Mouse (Mus musculus): Measurements from ENCODE around the gene Fancg. TPM values are rescaled to one million over a fixed set of nuclear protein-coding genes. Genes with fewer than 3 reads are reported as not detected.
A peak's percentile ranks its signal among the peaks of the same experiment; 100 is the strongest.

Fancg gene
- polyA plus RNA-seq, 1 experiment from 2014 or later: 5.5 TPM

DNA sequence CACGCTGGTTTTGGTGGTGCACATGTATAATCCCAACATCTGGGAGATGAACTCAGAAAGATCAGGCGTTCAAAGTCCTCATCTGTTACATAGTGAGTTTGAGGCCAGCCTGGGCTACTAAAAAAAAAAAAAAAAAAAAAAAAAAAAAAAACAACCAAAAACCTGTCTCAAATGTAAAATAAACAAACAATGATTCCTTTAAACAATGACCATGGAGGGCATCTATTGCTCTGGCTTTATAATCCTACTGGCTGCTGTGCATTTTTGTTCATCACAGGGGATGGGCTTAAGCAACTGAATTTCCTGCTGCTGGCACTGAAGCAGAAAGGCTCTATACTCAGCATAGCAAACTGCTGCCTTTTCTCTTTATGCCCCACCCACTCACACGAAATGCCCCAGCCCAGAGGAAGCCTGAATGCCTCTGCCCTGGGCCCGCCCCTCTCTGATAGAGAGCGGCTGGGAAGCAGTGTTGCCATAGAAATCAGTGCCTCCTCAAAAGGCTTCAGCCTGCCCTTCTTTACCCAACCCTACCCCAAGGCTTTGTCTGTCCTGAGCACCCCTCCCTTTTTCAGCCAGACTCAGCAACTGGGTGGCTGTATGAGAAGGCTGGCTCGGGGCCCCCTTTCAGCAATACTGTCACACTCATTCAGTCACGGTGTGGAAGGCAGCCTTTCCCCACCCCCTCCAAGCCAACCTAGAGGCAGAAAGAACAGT is 33.5 kb upstream of the Fancg start:
- Histone ChIP-seq H3K9ac (replicated peaks) (no peak overlapping the region), H3K27me3 (ENCODE audit: insufficient read depth, low read length) (no peaks in the 10 kb centered on the region), H3K4me3 (ENCODE audit: low read depth, low read length) (peak overlapping the region; percentile 13; the same call in 1 of the 2 replicates), H3K4me1 (ENCODE audit: insufficient read depth) (peaks cover 41% of the 10 kb centered on the region), H3K4me2 (ENCODE audit: low read depth, low read length) (peak overlapping the region; percentile 84), H3K27ac (ENCODE audit: low read depth) (peak overlapping the region; percentile 86), H3K36me3 (replicated peaks; ENCODE audit: insufficient read depth, low read length) (no peaks in the 10 kb centered on the region), H3K9me3 (ENCODE audit: low read length) (no peaks in the 10 kb centered on the region)
- no peak for ATAC-seq
- peak; percentile 70 for DNase-seq
- TF ChIP-seq EP300 (IDR thresholded peaks at IDR 0.05; ENCODE audit: low read depth) (no peak), CTCF (IDR thresholded peaks at IDR 0.05; ENCODE audit: low read depth) (no peak)
- WGBS (ENCODE audit: insufficient replicate concordance): 19% methylated on average over 7 of the region's 7 CpGs

DNA sequence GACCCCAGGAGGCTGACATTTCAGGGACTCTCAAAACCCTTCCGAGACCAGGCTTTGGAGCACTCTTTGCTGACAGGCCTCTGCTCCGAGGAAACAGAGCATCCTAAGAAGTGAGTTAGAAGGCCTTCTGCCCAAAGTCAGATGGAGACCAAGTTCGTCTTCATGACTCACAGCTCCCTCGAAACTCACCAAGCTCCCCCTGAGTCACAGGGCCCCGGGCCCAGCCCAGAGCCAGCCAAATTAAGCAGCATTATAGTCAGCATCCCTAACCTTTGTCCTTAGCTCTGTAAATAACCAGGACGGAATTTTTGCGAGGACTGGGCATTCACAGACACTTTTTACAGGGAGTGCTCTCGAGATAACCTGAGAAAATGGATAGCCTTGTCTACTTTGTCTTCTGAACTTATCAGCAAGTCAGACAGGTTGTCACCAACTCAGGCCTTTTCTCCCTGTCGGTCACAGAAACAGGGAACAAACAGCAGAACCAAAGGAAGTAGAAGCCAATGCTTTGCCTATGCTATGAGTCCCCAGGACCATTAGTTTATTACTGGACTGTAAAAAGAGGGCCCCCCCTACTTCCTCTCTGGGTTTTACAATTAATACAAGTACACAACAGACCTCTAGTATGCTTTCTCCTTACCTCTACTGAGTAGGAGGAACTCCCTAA is 30.7 kb upstream of the Fancg start:
- no peak for DNase-seq
- Histone ChIP-seq H3K4me3 (ENCODE audit: low read depth, low read length) (no peak overlapping the region), H3K4me1 (ENCODE audit: insufficient read depth) (peaks cover 55% of the 10 kb centered on the region)

DNA sequence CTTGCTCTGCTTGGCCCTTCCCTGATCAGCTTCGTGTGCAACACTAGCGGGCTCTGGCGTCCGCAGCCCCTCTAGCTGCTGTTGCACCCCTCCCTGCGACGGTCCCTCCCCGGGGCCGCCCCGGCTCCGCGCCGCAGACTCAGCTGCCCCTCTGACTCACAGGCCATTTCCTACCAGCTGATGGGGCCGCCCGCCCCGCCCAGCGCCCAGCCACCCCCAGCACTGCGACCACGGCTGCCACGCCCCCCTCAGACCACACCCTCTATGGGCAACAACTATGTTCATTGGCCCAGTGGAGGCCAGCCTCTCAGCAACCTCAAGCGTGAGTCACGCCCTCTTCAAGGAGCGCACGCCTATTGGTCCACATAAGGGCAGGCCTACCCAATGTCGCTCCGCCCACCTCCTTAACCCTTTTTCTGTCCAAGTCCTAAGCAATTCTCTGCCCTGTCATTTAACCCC is 29.8 kb upstream of the Fancg start:
- DNase-seq: peak; percentile 97
- peaks cover 15% of the 10 kb centered on the region for H3K36me3 ChIP-seq (replicated peaks; ENCODE audit: insufficient read depth, low read length)
- no peaks in the 10 kb centered on the region for H3K9me3 ChIP-seq (ENCODE audit: low read length)
- under 1% methylated on average over 19 of the region's 25 CpGs for WGBS (ENCODE audit: insufficient replicate concordance)
- H3K4me2 ChIP-seq (ENCODE audit: low read depth, low read length): peak overlapping the region; percentile 84
- peak overlapping the region; percentile 83 for H3K9ac ChIP-seq (replicated peaks)
- TF ChIP-seq EP300 (IDR thresholded peaks at IDR 0.05; ENCODE audit: low read depth): no peak; the same call in 1 of the 2 replicates
- TF ChIP-seq CTCF (IDR thresholded peaks at IDR 0.05; ENCODE audit: low read depth): peak; percentile 22; the same call in 1 of the 2 replicates
- no peaks in the 10 kb centered on the region for H3K27me3 ChIP-seq (ENCODE audit: insufficient read depth, low read length)
- H3K27ac ChIP-seq (ENCODE audit: low read depth): peak overlapping the region; percentile 87
- ATAC-seq: peak; percentile 96
- peak overlapping the region; percentile 68 for H3K4me3 ChIP-seq (ENCODE audit: low read depth, low read length)
- H3K4me1 ChIP-seq (ENCODE audit: insufficient read depth): peaks cover 54% of the 10 kb centered on the region

More for the DNA sequence above, 30.7 kb upstream of the Fancg start:
- Histone ChIP-seq H3K9ac (replicated peaks) (no peak overlapping the region), H3K36me3 (replicated peaks; ENCODE audit: insufficient read depth, low read length) (peaks cover 9% of the 10 kb centered on the region), H3K27me3 (ENCODE audit: insufficient read depth, low read length) (no peaks in the 10 kb centered on the region), H3K9me3 (ENCODE audit: low read length) (no peaks in the 10 kb centered on the region), H3K4me2 (ENCODE audit: low read depth, low read length) (no peak overlapping the region), H3K27ac (ENCODE audit: low read depth) (peak overlapping the region; percentile 1; the same call in 1 of the 2 replicates)
- no peak for ATAC-seq
- WGBS (ENCODE audit: insufficient replicate concordance): 70% methylated on average over 9 of the region's 9 CpGs
- TF ChIP-seq CTCF (IDR thresholded peaks at IDR 0.05; ENCODE audit: low read depth): no peak
- TF ChIP-seq EP300 (IDR thresholded peaks at IDR 0.05; ENCODE audit: low read depth): no peak

DNA sequence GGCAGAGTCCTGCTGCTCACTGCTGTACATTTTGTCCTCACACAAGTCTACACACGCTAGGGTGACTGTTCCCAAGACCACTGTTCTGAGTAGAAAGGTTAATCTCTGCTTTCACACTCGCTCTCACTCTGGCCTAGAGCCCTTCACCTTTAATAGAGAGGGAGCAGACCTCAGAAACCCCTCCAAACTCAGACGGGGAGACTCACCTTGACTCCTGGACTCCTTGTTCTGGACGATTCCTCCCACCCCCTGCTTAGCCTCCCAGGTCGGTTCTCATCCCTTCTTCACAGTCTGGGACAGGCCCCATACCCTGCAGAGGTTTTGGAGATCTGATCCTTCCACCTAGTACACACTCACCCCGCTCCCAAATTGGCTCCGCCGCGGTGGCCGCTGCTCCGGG is 29.3 kb upstream of the Fancg start:
- peak overlapping the region; percentile 87 for H3K27ac ChIP-seq (ENCODE audit: low read depth)
- H3K27me3 ChIP-seq (ENCODE audit: insufficient read depth, low read length): no peaks in the 10 kb centered on the region
- H3K9ac ChIP-seq (replicated peaks): peak overlapping the region; percentile 83
- peak overlapping the region; percentile 84 for H3K4me2 ChIP-seq (ENCODE audit: low read depth, low read length)
- WGBS (ENCODE audit: insufficient replicate concordance): 4% methylated on average over 11 of the region's 11 CpGs
- TF ChIP-seq CTCF (IDR thresholded peaks at IDR 0.05; ENCODE audit: low read depth): no peak
- no peak for TF ChIP-seq EP300 (IDR thresholded peaks at IDR 0.05; ENCODE audit: low read depth)
- H3K36me3 ChIP-seq (replicated peaks; ENCODE audit: insufficient read depth, low read length): peaks cover 20% of the 10 kb centered on the region
- H3K9me3 ChIP-seq (ENCODE audit: low read length): no peaks in the 10 kb centered on the region
- DNase-seq (no peak), ATAC-seq (peak; percentile 12)
- H3K4me3 ChIP-seq (ENCODE audit: low read depth, low read length): peak overlapping the region; percentile 68
- H3K4me1 ChIP-seq (ENCODE audit: insufficient read depth): peaks cover 49% of the 10 kb centered on the region

DNA sequence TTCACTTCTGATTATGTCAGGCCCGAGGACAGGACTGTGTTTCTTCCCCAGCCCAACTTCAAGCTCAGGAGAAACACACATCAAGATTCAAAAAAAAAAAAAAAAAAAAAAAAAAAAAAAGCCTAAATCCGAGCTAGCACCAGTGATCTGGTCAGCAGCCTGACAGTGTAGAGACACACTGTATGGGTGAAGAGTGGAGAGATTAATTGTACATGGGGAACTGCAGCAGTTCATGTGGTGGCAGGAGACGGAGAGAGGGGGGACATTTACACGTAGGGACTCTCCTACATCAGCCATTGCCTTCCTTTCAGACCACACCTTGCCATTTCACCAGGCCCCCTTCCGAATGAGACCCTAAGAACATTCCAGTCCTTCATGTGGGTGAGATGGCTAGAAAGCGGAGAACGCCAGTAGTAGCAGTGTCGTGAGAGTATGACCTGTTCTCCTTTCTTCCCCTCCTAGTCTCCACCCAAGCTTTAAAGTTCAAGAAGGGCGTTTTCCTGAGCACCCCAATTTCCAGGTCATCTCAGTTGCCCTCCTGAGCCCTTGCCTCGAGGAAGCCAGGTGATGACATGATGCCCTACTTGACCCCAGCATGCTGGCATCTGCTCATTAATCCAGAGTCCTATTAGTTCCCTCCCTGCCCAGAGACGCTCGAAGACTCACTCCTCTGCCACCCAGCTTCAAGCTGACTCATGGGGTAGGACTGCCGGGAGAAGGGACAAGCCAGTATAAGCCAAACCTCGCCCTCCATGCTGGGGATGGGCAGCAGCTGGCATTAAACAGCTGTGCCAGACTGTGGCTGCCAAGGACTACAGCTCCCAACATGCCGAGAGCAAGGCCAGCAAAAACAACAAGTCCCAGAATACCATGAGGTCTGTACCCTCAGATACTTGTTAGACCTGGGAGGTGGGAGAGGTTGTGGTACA is 28.5 kb upstream of the Fancg start:
- Histone ChIP-seq H3K9ac (replicated peaks) (peak overlapping the region; percentile 83), H3K4me3 (ENCODE audit: low read depth, low read length) (peak overlapping the region; percentile 68), H3K27me3 (ENCODE audit: insufficient read depth, low read length) (no peaks in the 10 kb centered on the region), H3K4me1 (ENCODE audit: insufficient read depth) (peaks cover 41% of the 10 kb centered on the region), H3K27ac (ENCODE audit: low read depth) (peak overlapping the region; percentile 87), H3K36me3 (replicated peaks; ENCODE audit: insufficient read depth, low read length) (peaks cover 28% of the 10 kb centered on the region), H3K9me3 (ENCODE audit: low read length) (no peaks in the 10 kb centered on the region), H3K4me2 (ENCODE audit: low read depth, low read length) (peak overlapping the region; percentile 84)
- ATAC-seq: peak; percentile 9
- TF ChIP-seq EP300 (IDR thresholded peaks at IDR 0.05; ENCODE audit: low read depth) (no peak), CTCF (IDR thresholded peaks at IDR 0.05; ENCODE audit: low read depth) (no peak)
- peak; percentile 58 for DNase-seq
- 51% methylated on average over 15 of the region's 15 CpGs for WGBS (ENCODE audit: insufficient replicate concordance)

Data from liver, postnatal 0 days (tissue).